Mouse (Mus musculus): ENCODE data around the gene Ptrh2.
"Not testable (repeated sequence)": the region's sequence is repeated elsewhere in the genome, so short reads cannot be mapped to it uniquely, and the experiment has no call there.

DNA sequence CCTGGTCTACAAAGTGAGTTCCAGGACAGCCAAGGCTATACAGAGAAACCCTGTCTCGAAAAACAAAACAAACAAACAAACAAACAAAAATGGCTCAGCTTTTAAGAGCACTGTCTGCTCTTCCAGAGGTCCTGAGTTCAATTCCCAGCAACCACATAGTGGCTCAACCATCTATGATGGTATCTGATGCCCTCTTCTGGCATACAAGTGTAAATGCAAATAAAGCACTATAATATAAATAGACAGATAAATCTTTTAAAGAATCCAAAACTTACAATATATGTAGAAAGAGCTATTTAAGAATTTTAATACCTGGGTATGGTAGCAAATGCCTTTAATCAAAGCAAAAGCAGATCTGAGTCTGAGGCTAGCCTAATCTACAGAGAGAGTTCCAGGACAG, 54.5 kb downstream of the Ptrh2 start:
- not testable (repeated sequence) for TF ChIP-seq CTCF, EP300 (IDR thresholded peaks at IDR 0.05; ENCODE audit: low read depth)
